Mouse (Mus musculus): ENCODE measurements around the gene Nckap5. TPM values are rescaled to one million over a fixed set of nuclear protein-coding genes. Genes with fewer than 3 reads are reported as not detected.

Nckap5 gene
- polyA plus RNA-seq, 1 experiment = not detected

DNA sequence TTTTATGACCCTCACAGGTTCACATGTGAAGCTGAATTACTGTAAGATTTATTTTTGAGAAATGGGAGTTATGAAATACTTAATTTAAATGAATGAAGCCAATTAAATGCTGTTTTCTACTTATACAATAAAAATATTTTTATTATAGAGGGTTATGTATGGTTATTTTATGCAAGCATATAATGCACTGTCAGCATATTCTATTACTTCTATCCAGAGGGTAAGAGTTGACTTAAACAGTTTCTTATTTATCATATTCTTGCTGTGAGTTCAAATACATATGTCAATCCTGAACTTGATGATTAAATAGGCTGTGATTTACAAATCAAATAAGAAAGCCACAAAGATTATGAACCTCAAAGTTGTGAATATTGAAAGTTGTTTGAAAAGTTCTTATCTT lies 633.7 kb downstream of the Nckap5 start:
- TF ChIP-seq POLR2A (IDR thresholded peaks at IDR 0.05; ENCODE audit: borderline replicate concordance, control insufficient read depth, low read depth, low read length) (no peak), CTCF (IDR thresholded peaks at IDR 0.05; ENCODE audit: control insufficient read depth, insufficient read depth, low read length) (no peak)
- Histone ChIP-seq H3K27ac (ENCODE audit: control insufficient read depth, insufficient read depth, low read depth, low read length, poor library complexity) (no peak overlapping the region), H3K4me1 (ENCODE audit: control insufficient read depth, insufficient read depth, low read length) (no peaks in the 10 kb centered on the region), H3K4me3 (replicated peaks; ENCODE audit: control insufficient read depth, low read depth, low read length) (no peak overlapping the region)

DNA sequence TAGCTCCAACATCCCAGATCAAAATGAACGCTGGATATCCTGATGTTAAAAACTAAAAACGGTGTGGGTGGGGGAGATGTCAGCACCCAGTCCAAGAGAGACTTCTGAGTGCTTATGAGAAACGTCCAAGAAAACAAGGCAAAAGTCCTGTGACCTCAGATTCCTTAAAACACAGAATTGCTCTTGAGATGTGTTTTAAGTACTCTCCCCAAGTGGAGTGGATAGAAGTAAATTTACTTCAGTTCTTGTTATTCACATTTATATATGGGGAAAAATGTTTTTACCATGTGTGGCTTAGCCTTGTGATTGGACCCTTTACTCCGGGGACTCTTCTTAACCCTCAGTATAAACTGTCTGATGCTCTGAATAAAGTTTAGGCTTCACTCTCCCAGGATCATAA lies 640.2 kb downstream of the Nckap5 start:
- TF ChIP-seq CTCF (IDR thresholded peaks at IDR 0.05; ENCODE audit: control insufficient read depth, insufficient read depth, low read length) = no peak
- TF ChIP-seq POLR2A (IDR thresholded peaks at IDR 0.05; ENCODE audit: borderline replicate concordance, control insufficient read depth, low read depth, low read length) = no peak
- H3K4me3 ChIP-seq (replicated peaks; ENCODE audit: control insufficient read depth, low read depth, low read length) = no peak overlapping the region
- no peak overlapping the region for H3K27ac ChIP-seq (ENCODE audit: control insufficient read depth, insufficient read depth, low read depth, low read length, poor library complexity)
- H3K4me1 ChIP-seq (ENCODE audit: control insufficient read depth, insufficient read depth, low read length) = no peaks in the 10 kb centered on the region
- WGBS = 75% methylated on average over 4 of the region's 4 CpGs

DNA sequence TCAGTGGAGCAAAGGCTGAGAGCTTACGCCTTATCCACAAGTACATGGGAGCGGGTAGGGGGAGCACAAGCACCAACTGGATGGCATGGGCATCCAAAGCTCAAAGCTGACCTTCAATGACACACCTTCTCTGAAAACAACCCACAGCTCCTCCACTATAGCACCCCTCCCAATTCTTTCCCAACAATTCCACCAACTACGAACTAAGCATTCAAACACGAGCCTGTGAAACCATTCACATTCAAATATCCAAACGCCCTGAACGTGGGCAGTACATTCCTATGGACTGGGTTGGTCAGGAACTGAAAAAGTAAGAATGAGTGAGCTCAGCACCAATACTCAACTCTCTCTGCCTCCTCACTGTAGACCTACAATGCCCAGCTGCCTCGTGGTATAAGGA lies 646.8 kb downstream of the Nckap5 start:
- Histone ChIP-seq H3K27ac (ENCODE audit: control insufficient read depth, insufficient read depth, low read depth, low read length, poor library complexity) (no peak overlapping the region), H3K4me3 (replicated peaks; ENCODE audit: control insufficient read depth, low read depth, low read length) (no peak overlapping the region), H3K4me1 (ENCODE audit: control insufficient read depth, insufficient read depth, low read length) (no peaks in the 10 kb centered on the region)
- 80% methylated on average over 7 of the region's 7 CpGs for WGBS
- TF ChIP-seq POLR2A (IDR thresholded peaks at IDR 0.05; ENCODE audit: borderline replicate concordance, control insufficient read depth, low read depth, low read length) (no peak), CTCF (IDR thresholded peaks at IDR 0.05; ENCODE audit: control insufficient read depth, insufficient read depth, low read length) (no peak)

DNA sequence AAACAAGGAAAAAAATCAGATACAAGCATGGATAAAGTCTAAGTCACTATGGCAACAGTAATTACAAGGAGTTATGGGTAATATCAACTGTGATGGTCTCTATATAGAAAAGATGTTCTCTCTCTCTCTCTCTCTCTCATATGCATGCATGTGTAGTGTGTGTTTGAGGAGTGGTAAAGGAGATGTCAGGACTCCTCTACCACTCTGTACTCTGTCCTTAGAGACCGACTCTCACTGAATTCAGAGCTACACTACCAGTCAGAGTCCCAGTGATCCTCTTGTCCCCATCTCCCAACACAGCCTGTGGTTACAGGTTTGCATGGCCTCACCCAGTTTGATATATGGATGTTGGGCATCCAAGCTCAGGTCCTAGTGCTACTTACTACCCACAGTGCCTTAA lies 662.0 kb downstream of the Nckap5 start:
- Histone ChIP-seq H3K4me1 (ENCODE audit: control insufficient read depth, insufficient read depth, low read length) (no peaks in the 10 kb centered on the region), H3K27ac (ENCODE audit: control insufficient read depth, insufficient read depth, low read depth, low read length, poor library complexity) (no peak overlapping the region), H3K4me3 (replicated peaks; ENCODE audit: control insufficient read depth, low read depth, low read length) (no peak overlapping the region)
- no peak for TF ChIP-seq CTCF (IDR thresholded peaks at IDR 0.05; ENCODE audit: control insufficient read depth, insufficient read depth, low read length)
- no peak for TF ChIP-seq POLR2A (IDR thresholded peaks at IDR 0.05; ENCODE audit: borderline replicate concordance, control insufficient read depth, low read depth, low read length)
- 68% methylated on average over 1 of the region's 1 CpGs for WGBS

DNA sequence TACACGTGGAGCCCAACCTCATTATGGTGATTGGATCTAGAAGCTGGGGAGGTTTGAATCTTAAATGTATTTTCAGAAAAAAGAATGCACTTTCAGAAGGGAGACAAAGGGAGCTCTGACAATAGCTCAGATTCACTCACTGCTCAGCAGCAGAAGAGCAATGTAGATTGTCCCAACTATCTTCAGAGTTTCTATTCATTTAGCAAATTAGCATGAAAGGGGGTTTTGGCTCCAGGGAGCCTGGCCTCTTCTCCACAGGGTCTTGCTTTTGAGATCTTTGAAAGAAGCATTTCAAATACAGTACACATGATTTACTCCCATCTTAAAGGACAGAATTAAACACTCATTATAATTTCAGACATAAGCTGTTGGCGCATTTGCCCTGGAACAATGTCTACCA lies 662.5 kb downstream of the Nckap5 start:
- no peak for TF ChIP-seq POLR2A (IDR thresholded peaks at IDR 0.05; ENCODE audit: borderline replicate concordance, control insufficient read depth, low read depth, low read length)
- no peak for TF ChIP-seq CTCF (IDR thresholded peaks at IDR 0.05; ENCODE audit: control insufficient read depth, insufficient read depth, low read length)
- no peak overlapping the region for H3K4me3 ChIP-seq (replicated peaks; ENCODE audit: control insufficient read depth, low read depth, low read length)
- no peaks in the 10 kb centered on the region for H3K4me1 ChIP-seq (ENCODE audit: control insufficient read depth, insufficient read depth, low read length)
- 60% methylated on average over 2 of the region's 2 CpGs for WGBS
- no peak overlapping the region for H3K27ac ChIP-seq (ENCODE audit: control insufficient read depth, insufficient read depth, low read depth, low read length, poor library complexity)

DNA sequence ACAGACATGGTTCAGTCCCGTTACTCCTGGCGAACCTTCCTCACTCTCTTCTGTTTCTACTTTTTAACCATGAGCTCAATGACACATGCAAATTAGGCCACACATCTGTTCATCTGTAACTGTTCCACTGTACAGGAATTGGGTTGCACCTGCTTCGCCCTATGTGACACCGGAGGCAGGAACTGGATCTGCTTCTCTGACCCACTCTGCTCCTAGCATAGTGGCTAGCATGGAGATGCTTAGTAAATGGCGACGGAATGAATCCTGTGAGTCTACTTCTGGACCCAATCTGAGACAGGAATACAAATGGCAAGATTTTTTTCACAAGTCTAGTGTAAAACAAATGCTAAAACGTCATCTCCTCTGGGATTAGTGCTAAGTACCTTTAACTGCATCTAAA lies 663.1 kb downstream of the Nckap5 start:
- no peak overlapping the region for H3K4me3 ChIP-seq (replicated peaks; ENCODE audit: control insufficient read depth, low read depth, low read length)
- TF ChIP-seq POLR2A (IDR thresholded peaks at IDR 0.05; ENCODE audit: borderline replicate concordance, control insufficient read depth, low read depth, low read length) (no peak), CTCF (IDR thresholded peaks at IDR 0.05; ENCODE audit: control insufficient read depth, insufficient read depth, low read length) (no peak)
- no peak overlapping the region for H3K27ac ChIP-seq (ENCODE audit: control insufficient read depth, insufficient read depth, low read depth, low read length, poor library complexity)
- H3K4me1 ChIP-seq (ENCODE audit: control insufficient read depth, insufficient read depth, low read length) = no peaks in the 10 kb centered on the region
- 69% methylated on average over 7 of the region's 7 CpGs for WGBS

DNA sequence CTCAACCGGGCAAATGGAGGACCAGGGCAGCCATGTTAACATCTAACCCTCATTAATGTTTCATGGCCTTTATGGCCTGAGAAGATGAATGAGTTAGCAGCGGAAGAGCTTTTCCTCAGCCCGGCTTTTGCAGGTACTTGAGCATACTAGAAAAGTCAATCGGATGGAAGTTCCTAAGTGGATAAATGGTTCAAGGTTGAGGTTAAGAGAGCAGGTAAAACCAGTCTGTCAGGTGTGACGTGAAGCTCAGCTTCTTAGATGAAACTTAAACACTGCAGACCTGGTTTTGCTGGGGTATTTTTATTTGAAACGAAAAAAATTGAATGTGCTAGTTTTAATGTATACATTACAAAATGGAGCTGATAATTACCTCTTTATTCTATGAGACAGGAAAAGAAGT lies 671.3 kb downstream of the Nckap5 start:
- 80% methylated on average over 6 of the region's 6 CpGs for WGBS
- Histone ChIP-seq H3K27ac (ENCODE audit: control insufficient read depth, insufficient read depth, low read depth, low read length, poor library complexity) (no peak overlapping the region), H3K4me3 (replicated peaks; ENCODE audit: control insufficient read depth, low read depth, low read length) (no peak overlapping the region), H3K4me1 (ENCODE audit: control insufficient read depth, insufficient read depth, low read length) (no peaks in the 10 kb centered on the region)
- no peak for TF ChIP-seq POLR2A (IDR thresholded peaks at IDR 0.05; ENCODE audit: borderline replicate concordance, control insufficient read depth, low read depth, low read length)
- TF ChIP-seq CTCF (IDR thresholded peaks at IDR 0.05; ENCODE audit: control insufficient read depth, insufficient read depth, low read length) = no peak

DNA sequence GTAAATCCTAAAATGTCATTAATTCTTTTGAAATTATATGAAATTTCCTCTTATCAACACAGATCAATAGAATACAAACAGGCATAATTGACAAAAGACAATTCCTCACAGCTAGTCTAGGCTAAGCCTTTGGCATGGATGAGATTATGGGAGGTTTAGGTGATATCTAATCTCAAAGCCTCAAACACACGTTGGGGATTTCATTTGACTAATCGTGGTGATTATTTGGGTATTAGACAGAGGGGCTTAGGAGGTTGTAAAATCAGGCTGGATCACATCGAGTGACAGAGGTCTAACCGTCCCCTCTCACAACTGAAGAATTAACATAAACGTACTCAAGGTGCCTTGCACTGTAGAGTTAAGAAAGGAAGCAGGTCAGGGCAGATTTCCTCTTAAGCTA lies 674.8 kb downstream of the Nckap5 start:
- H3K4me3 ChIP-seq (replicated peaks; ENCODE audit: control insufficient read depth, low read depth, low read length) = no peak overlapping the region
- H3K27ac ChIP-seq (ENCODE audit: control insufficient read depth, insufficient read depth, low read depth, low read length, poor library complexity) = no peak overlapping the region
- no peak for TF ChIP-seq CTCF (IDR thresholded peaks at IDR 0.05; ENCODE audit: control insufficient read depth, insufficient read depth, low read length)
- TF ChIP-seq POLR2A (IDR thresholded peaks at IDR 0.05; ENCODE audit: borderline replicate concordance, control insufficient read depth, low read depth, low read length) = no peak
- H3K4me1 ChIP-seq (ENCODE audit: control insufficient read depth, insufficient read depth, low read length) = no peaks in the 10 kb centered on the region
- 48% methylated on average over 5 of the region's 5 CpGs for WGBS

DNA sequence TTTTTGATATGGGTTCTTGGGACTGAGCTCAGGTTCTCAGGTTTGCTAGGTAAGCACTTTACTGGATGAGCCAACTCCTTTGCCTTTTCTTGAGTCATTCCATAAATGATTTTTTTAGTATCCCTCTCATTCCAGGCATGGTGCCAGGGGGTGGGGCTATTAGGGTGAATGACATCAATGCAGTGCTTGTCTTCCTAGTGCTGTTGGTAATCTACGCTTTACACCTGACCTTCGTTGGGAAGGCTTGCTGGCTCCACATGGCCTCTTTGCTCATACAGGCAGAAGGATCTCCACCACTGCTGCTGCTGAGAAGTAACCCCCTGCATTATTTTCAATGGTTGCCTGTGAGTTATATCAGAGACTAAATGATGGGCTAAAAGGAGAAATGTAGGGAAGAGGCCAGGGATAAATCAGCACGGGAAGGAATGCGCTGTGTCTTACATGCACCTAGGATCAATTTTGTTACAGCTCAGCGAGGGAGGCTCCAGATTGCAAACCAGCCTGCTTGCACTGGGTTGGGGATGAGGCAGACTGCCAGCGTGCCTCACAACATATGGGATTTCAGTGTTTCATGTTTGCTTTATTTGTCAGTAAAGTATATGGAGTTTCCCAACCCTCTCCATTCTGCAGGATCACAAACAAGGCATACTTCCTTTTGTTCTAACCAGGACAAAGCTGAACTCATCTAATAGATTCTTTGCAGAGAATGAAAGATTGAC lies 676.9 kb downstream of the Nckap5 start:
- Histone ChIP-seq H3K27ac (ENCODE audit: control insufficient read depth, insufficient read depth, low read depth, low read length, poor library complexity) (no peak overlapping the region), H3K4me3 (replicated peaks; ENCODE audit: control insufficient read depth, low read depth, low read length) (no peak overlapping the region), H3K4me1 (ENCODE audit: control insufficient read depth, insufficient read depth, low read length) (no peaks in the 10 kb centered on the region)
- WGBS = 76% methylated on average over 6 of the region's 6 CpGs
- no peak for TF ChIP-seq POLR2A (IDR thresholded peaks at IDR 0.05; ENCODE audit: borderline replicate concordance, control insufficient read depth, low read depth, low read length)
- no peak for TF ChIP-seq CTCF (IDR thresholded peaks at IDR 0.05; ENCODE audit: control insufficient read depth, insufficient read depth, low read length)
